Mouse (Mus musculus) spleen, embryonic (tissue): ENCODE measurements around the gene Fkrp.

Experiments used
- CTCF ChIA-PET: fragments of 350-600 bp; sonication (Branson Sonifier 250); formaldehyde crosslinking; loops from one replicate; lab custom pipeline; 2022; lab: Charles Lee

Fkrp gene

DNA sequence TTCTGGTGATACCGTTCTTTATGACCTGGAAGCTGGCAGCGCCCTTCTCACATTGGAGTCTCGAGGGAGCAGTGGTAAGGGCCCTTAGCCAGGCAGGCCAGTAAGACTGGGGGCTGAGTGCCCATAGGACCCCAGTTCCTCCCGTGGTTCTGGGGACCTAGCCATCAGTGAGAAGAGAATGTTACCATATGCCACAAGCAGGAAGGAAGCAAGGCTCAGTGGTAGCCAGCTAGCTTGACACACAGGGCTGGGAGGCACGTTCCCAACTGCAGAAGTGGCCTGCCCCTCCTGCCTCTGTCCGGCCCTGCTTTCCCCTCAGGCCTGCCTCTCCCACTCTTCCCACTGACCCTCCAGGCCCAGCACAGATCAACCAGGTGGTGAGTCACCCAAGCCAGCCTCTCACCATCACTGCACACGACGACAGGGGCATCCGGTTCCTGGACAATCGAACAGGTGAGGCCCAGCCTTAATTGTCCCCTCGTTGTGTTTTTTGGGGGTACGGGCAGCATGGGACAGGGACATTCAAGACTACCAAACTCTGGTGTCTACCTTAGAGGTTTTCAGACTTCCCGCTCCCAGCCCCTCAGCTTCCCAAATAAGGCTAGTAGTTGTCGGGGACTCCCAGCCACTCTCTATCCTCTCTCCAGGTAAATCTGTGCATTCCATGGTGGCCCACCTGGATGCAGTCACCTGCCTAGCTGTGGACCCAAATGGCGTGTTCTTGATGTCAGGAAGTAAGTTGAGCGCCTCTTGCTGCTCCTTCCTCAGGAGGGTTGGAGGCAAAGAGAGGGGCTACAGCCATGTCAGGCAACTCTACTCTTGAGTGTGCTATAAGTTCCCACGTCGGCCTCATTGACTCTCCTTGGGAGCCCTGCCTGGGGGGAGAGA lies 21.6 kb upstream of the Fkrp start:
- CTCF ChIA-PET: interaction anchor here (0.6 kb wide), 1 partner anchor 77 kb away, joined by 8 read pairs; no protein-coding TSS in a partner anchor

DNA sequence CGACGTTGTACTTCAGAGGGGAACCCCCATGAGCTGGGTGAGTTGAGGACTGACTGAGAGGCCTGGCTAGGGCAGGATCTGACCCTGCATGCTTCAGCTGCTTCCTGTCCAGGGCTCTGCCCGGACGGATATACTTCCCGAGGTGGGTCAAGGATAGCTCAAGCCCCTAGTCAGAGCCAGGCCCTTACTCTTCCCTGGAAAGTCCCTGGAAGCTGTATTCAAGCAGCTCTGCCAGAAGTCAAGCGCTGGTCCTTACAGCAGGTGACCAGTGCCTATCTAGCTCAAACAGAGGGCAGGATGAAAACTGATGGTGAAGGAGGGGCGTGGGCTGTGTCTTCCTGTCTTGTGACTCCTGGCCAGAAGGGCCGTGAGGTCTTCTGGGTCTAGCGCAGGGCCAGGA lies 13.9 kb upstream of the Fkrp start:
- CTCF ChIA-PET: no interaction called here

DNA sequence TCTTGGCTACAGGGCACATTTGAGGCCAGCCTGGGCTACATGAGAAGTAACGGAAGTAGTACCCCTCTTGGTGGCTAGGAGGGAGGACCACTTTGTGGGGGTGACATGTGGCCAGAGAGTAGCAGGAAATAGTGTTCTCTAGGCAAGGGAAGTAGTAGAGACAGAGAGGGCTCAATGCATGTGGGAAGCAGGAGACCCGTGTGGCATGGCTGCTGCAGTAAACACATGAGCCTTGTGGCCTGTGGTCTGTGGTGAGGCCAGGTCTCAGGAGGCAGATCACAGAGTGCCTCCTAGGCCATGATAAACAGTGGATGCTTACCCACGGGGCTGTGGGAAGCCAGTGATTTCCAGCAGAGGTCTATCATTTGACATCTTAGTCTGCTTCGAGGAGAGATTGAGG lies 10.7 kb upstream of the Fkrp start:
- CTCF ChIA-PET: interaction anchor here (1.2 kb wide), 1 partner anchor 19 kb away, joined by 10 read pairs; no protein-coding TSS in a partner anchor

DNA sequence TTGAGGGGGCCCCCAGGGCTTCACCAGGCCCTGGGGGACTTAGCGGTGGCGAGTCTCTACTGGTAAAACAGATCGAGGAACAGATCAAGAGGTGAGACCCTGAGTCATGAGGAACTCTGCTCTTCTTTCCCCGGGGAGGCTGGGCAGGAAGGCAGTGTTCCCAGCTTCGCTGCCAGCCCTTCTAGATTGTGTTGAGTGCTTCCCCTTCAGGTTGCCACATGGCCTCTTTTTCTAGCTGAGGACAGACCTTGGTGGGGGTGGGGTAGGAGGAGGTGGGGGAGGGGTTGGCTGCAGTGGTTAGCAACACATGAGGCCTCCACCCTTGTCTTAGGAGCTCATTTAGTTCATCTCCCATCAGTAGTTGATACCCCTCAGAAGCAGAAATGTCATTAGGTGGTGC lies 10.0 kb upstream of the Fkrp start:
- CTCF ChIA-PET: interaction anchor here (0.6 to 1.2 kb wide), 4 partner anchors 19 to 283 kb away, joined by 4 to 10 read pairs (median 8); partner anchors contain the start of gene Gng8

DNA sequence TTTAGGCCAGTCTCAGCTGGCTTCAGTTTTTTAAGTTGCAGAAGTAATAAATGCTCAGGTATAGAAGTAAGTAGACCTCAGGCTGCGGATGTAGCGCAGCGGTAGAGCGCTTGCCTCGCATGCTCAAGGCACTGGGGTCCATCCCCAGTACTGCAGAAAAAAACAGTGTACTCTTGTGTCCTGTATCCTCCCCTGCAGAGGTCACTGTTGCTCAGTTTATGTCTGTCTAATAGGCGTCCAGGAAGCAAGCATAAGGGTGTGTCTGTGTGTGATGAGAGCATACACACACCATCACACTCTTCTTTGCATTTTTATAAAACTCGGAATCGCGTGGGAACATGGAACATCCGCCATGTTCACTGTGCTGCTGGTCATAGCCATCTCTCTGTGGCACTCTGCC lies 9.3 kb upstream of the Fkrp start:
- CTCF ChIA-PET: interaction anchor here (0.7 to 0.9 kb wide), 2 partner anchors 66 to 282 kb away, joined by 4 to 10 read pairs; partner anchors contain the start of gene Gng8

DNA sequence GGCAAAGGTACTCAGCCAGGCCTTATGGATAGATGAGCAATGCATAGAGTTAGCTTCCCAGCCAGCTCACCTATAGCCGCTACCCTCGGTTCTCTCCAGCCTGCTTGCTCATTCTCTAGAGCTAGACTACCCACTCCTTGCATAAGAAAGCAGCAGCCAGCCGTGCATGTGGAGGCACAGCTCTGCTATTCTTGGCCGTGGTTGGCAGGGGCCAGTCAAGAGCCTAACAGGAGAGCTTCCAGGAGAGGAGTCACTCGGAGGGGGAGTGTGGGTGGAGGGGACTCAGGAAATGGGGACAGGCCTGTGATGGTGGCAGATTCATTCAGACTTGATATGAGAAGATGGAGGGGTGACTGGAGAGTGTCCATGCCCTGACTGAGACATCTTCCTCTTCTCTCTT lies 7.2 kb upstream of the Fkrp start:
- CTCF ChIA-PET: interaction anchor here (1.0 kb wide), 1 partner anchor 40 kb away, joined by 3 read pairs; no protein-coding TSS in a partner anchor

DNA sequence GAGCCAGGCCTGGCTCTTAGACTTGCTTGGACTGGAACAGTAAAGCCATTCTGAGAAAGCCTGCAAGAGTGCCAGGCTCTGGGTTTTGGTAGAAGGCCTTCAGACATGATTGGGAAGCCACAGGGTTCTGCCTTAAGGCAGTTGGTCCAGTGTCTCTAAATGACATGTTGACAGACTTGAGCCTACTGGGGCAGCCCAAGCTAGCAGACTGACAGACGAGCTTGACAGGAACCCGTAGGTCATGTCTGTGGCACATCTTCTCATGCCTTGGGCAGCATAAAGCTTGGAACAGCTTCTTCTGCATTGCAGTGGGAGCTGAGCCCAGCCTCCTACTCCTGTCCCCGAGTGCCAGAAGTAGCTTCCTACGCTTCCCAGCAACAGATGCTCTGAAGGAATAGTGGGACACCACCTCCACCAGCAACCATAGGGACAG lies 5.2 kb upstream of the Fkrp start:
- CTCF ChIA-PET: interaction anchor here (1.7 kb wide), 1 partner anchor 53 kb away, joined by 6 read pairs; the partner anchor contains the start of gene Dact3

DNA sequence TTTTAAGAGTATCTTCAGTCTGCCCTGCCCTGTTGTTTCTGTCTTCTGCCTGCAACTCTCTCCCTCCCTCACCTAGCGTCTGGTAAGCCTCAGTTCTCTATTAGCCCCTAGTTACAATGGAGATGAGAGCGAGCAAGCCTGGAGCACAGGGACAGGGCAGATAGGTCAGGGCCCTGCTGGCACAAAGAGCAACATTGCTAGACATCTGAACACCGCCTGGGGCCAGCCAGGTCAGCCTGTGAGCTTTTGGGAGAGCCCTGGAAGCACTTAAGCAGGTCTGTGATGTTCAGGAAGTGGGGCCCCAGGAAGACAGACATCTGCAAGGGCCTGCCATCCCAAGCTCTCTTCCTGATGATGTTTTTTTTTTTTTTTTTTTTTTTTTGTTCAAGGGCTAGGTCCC lies 4.6 kb upstream of the Fkrp start:
- CTCF ChIA-PET: interaction anchor here (1.7 kb wide), 1 partner anchor 53 kb away, joined by 6 read pairs; the partner anchor contains the start of gene Dact3

DNA sequence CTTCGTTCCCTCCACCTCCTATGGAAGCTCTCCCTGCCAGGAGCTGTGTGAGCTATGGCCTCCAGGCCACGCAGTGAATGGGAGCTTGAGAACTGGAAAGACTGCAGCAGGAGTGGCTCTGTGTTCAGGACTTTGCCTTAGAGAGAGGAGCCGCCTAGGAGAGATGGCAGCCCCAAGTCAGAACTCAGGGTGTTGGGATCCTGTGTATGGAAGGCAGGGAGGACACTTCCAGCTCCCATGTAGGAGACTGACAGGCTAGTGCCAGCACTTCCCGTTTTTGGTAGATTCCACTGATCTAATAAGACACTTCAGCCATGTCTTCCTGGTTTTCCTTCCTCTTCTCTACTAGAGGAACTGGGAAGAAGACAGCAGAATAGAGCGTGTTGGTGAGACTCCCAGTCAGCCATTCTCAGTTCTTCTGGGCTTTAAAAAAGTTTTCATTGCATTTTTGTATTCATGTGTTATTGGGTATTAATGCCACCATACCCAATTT lies 3.8 kb upstream of the Fkrp start:
- CTCF ChIA-PET: interaction anchor here (0.9 to 1.2 kb wide), 2 partner anchors 40 to 71 kb away, joined by 3 read pairs; partner anchors contain the start of gene Gng8

DNA sequence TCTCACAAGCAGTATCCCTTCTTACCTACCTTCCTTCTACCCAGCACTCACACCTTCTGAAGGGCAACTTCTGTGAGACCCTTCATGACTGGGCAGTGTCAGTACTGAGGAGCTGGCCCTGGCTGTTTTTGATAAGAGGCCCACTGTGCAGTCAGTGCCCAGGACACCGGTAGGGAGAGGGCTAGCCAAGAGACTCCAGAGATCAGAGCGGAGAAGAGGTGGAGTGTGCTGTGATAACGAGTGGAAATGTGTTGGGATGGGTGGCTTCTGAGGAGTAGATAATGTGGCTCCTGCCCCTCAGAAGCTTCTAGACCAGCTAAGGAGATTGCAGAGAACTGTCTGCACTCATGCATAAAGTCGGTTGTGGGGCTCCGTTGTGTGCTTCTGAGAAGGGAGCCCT lies 3.3 kb upstream of the Fkrp start:
- CTCF ChIA-PET: interaction anchor here (0.5 to 1.2 kb wide), 3 partner anchors 41 to 831 kb away, joined by 3 to 4 read pairs (median 3); partner anchors contain the start of gene Gng8

DNA sequence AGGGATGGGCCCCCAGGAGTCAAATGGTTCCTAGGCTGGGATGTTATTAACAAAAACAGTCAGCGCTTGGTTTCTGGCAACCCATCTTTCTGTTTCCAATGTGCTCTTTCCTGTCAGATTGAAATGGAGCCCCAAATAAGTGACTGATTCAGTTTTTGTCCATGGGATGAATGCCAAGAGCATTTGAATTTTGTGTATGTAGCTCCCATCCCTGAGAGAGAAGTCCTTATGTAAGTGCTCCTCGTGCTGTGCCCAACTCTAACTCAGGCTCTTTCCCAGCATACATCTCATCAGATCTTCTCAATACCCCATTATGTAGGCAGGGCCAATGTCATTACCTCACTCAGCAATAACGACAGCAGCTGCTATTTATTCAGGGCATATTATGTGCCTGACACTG lies 1.2 kb upstream of the Fkrp start:
- CTCF ChIA-PET: no interaction called here

DNA sequence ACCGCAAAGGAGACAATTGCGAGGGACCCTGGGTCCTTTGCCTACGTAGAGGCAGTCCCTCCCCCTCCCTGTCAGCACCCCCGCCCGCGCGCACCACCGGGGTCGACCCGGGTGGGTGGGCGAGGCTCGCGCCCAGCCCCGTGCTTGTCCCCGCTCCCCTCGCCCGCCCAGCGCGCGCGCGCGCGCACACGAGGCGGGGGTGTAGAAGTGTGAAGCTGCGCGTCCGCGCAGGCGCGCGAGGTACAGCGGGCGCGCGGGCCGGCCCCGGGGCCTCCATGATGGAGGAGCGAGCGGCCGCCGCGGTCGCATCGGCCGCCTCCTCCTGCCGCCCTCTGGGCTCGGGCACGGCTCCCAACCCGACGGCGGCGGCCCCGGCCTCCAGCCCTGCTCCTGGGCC lies 456 bp downstream of the Fkrp start:
- CTCF ChIA-PET: interaction anchor here (0.6 kb wide), 1 partner anchor 192 kb away, joined by 4 read pairs; no protein-coding TSS in a partner anchor

DNA sequence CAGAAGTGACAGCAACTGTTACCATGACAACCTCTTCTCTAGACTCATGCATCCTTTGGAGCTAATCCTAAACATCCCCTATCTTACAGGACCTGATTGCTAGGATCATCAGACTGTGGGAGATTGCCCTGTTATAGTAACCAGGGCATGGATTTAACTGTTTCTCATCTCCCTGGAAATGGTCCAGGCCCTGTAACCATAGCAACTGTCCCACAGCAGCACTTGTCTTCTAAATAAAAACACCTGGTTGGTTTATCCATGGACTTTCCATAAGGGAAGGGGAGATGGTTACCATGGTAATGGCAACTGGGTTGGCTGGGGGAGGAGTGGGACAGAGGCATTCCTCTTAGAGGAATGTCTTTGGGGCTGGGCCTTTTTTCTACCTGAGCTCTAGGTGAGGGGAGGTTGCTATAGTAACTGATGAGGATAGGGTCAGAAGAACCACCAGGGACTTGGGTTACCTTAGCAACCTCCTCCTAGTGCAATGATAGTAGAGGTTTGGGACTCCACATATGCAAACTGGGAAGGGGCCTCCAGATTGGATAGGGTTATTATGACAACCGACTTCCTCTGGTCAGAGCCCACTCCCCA lies 1.1 kb downstream of the Fkrp start, which contains the start of gene Strn4:
TSS of gene Strn4 (plus strand) at position 539 of the 591 bp plus-strand sequence.
- CTCF ChIA-PET: interaction anchor here (0.5 to 0.6 kb wide), 2 partner anchors 36 to 151 kb away, joined by 3 read pairs; no protein-coding TSS in a partner anchor

DNA sequence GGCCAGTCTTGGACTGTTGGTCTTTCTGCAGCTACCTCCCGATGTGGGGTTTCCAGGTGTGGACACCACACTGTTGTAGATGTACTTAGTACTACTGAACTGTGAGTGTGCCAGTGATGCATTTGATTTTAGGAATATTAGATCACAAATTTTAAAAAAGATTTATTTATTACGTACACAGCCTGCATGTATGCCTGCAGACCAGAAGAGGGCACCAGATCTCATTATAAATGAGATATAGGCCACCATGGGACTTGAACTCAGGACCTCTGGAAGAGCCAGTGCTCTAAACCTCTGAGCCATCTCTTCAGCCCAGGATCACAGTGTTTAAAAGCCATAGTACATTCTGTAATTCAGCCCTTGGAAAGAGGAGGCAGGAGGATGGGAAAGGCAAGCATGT lies 4.0 kb downstream of the Fkrp start:
- CTCF ChIA-PET: no interaction called here

DNA sequence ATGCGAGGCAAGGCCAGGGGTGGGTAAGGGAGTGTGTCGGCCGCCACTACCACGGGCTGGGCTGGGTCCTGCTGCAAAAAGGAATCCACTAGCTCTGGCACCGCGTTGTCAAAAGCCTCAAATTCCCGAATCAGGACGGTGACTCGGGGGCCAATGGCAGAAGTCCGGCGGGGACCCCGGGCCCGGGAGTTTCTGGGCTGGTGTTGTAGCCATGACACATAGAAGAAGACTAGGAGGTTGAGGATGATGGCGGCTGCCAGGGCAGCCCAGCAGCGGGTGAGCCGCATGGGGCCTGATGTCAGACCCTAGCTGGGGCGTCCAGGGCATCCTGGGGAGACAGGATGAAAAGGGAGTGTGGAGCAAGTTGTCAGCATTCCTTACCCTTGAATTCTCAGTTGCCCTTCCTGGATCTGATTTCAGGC lies 4.9 kb downstream of the Fkrp start:
- CTCF ChIA-PET: no interaction called here

DNA sequence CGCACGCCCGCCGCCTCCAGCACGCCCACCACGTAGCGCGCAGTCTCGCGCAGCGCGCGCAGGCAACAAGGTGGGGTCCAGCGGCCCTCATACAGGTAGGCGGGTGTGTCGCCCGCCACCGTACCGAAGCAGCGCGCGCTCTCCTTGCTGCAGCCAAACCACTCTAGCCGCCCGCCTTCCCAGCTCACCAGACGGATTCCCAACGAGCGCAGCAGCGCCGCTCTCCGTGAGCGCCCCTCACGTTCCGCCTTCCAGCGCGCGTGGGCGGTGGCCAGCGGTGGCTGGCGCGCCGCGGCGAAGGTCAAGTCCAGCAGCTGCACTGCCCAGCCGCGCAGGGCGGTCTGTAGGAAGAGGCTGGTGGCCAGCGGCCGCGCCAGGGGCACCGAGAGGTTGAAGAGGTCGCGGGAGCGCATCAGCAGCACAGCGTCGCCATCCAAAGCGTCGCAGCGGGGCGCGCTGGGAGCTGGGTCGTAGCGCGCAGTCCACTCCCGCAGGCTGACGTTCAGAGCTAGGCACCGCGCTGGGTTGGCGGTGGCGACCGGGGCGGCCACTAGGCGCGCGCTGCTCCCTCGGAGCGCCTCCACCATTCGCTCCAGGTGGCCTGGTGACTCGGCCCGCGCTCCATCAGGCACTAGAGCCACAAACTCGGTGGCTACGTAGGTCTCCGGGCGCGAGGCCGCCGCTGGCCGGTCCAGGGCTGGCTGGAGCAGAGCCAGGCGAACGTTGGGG lies 5.4 kb downstream of the Fkrp start:
- CTCF ChIA-PET: interaction anchor here (1.4 kb wide), 1 partner anchor 26 kb away, joined by 3 read pairs; no protein-coding TSS in a partner anchor

DNA sequence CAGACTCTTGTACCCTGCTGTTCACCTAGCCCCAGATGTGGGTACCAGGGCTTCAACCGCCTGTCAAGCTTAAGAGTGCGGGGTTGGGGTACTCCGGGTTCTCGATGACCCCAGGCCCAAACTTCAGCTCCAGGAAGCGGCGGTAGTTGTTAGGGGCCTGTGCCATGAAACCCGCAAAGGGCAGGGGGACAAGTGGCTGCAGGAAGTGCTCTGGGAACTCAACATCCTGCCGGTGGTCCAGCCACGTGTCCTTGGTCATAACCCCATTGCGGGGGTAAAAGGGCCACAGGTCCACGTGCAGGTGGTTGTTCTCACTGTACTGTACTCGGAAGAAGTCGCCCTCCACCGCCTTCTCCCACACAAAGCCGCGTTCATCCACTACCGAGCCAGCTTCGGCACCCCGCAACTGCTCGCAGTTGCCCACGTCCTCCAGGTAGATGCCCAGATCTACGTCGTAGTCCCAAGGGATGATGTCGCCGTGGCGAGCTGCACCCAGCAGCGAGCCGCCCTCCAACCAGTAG lies 6.1 kb downstream of the Fkrp start:
- CTCF ChIA-PET: interaction anchor here (0.6 to 1.4 kb wide), 2 partner anchors 27 to 85 kb away, joined by 3 read pairs; no protein-coding TSS in a partner anchor

DNA sequence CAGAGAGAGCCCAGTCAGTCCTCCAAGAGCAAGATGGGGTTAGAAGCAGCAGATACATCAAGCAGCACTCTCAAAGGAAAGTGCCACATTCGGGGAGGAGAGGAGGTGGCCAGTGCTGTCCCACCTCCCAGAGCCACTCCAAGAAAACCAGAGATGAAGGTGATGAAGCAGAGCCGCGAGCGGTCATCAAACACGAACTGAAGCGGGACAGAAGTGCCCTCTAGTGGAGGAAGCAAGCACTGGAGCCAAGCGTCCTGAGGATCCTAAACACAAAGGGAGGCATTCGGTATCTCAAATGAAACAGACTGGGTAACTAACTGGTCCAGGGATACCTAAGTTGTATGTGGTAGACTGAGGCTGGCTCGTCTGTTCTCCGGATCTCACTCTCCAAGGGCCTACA lies 6.8 kb downstream of the Fkrp start:
- CTCF ChIA-PET: interaction anchor here (0.6 to 1.4 kb wide), 3 partner anchors 27 to 86 kb away, joined by 3 read pairs; no protein-coding TSS in a partner anchor

DNA sequence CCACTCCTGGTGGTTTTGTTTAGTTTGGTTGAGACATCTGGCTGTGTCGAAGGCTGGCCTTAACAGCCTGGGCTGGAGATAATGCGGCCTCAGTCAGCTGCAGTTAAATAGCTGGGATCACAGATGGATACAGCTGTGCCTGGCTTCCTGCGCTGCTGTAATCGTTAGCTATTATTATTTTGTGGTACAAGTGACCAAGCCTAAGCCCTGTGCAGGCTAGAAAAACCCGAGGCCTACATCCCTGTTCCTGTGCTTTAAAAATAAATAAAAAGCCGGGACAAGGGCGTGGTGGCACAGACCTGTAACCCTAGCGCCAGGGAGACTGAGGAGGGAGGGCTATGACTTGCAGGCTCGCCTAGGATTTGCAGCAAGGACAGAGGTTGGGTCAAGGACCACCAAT lies 7.9 kb downstream of the Fkrp start:
- CTCF ChIA-PET: interaction anchor here (0.9 to 1.0 kb wide), 2 partner anchors 172 to 185 kb away, joined by 3 to 6 read pairs; no protein-coding TSS in a partner anchor

DNA sequence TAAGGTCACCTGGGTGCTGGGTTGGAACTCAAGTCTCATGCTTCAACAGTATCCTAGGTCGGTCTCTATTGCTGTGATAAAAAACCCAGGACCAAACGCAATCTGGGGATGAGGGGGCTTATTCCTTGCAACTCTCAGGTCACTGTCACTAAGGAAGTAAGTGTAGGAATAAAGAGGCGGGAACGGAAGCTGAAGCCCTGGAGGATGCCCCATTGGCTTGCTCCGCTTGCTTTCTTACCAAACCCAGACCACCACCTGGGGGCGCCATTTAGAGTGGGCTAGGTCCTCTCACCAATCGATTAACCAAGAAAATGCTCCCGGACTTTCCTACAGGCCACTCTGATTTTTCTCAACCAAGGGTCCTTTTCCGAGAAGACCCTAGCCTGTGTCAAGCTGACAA lies 8.6 kb downstream of the Fkrp start:
- CTCF ChIA-PET: interaction anchor here (0.5 to 1.0 kb wide), 6 partner anchors 62 to 184 kb away, joined by 3 to 16 read pairs (median 8); no protein-coding TSS in a partner anchor
